Mouse (Mus musculus) right cerebral cortex, postnatal 4 days (tissue): ENCODE results near the gene Dock7.

Experiments used
- DNase-seq: peaks from one replicate; pipeline ENCODE4 v3.0.0-alpha.2; 2022

Dock7 gene

DNA sequence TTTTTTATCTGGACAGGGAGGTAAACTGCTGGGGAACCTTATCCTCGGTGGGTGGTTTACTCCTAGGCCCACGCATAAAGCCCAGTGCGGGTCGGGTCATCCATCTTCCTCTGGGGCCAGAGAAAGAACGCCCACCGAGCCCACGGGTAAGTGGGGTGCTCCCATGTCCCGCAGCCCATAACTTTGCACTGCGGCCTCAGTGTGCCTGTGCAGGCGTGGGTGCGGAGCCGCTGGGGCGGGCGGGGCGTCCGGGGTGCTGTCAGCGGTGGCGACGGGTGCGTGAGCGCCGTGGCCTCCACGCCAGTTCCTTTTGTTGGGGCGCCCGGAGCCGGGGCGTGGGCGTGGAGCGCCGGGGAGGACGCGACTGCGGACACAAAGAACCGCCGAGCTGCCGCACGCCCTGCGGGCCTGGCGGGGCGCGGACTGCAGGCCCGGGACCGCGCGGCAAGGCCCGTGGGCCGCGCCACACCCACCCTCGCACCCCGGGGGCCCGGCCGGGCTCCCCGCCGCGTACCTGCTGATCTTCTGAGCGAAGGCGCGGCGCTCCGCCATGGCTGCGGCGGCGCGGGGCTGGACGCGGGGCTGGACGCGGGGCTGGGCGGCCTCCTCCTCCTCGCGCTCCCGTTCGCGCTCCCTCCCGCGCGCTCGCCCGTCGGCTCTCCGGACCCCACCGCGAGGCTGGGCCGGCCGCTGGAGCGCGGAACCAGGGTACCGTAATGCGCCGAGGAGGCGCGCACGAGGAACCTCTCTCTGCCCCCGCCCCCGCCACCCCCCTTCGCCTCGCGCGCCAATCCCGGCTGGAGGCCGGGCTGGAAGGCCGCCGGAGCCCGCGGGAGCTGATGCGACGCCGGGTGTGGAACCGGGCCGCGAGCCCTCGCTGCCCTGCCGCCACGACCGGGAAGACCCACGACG is at the start of gene Dock7:
TSS of gene Dock7 (minus strand) at position 705 of the 912 bp plus-strand sequence.
- DNase-seq, result peak; percentile 90

DNA sequence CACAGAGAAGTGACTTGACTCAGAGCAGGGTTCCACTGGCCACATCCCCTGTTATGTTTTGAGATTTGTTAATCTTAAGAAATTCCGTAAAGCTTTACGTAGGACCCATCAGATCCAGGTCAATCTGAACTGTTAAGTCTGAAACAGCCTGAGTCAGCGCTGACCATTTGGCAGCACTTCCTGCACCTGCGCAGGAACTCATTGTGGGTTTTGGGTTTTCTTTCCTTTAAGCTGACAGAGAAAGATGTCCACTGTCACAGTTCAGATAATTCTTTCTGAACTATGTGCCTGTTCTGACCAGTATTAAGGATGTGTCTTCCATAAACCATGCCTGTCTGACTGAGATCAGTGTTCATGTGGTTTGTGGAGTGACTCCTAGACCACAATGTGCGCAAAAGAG is 48.2 kb upstream of the Dock7 start:
- DNase-seq, result no peak

DNA sequence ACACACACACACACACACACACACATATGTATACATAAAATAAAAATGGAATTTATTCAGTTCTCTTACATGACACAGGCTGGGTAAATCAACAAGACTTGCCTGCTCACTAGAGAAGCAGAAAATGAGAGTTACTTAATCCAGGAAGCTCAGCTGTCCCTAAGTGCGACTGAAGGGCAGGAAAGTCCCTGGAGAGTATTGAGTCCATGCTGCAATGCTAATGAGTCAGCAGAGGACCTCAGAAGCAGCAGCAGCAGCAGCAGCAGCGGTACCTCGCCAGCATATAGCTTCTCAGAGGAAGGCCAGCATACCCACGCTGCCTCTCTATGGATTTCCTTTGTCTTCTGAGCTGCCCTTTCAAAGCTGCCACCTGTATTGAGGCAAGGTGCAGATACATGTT is 42.8 kb upstream of the Dock7 start:
- no peak for DNase-seq

DNA sequence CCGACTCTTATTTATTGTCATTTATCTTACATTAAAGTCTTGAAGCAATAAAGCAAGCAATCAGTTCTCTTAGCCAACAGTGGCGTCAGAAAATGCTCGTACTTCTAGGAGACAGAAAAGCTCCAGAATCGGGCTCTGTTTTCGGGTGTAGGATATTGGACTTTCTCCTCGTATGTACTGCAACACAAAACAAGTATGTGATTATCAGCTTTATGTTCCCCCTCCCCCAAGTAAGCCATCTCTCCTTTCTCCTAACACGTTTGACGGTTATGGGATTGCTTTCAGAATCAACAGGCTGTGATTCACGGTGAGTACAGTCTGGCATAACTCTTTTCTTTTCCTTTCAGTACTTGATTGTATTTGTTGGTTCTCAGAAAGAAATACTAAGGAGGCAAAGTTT is 42.3 kb upstream of the Dock7 start:
- no peak for DNase-seq

DNA sequence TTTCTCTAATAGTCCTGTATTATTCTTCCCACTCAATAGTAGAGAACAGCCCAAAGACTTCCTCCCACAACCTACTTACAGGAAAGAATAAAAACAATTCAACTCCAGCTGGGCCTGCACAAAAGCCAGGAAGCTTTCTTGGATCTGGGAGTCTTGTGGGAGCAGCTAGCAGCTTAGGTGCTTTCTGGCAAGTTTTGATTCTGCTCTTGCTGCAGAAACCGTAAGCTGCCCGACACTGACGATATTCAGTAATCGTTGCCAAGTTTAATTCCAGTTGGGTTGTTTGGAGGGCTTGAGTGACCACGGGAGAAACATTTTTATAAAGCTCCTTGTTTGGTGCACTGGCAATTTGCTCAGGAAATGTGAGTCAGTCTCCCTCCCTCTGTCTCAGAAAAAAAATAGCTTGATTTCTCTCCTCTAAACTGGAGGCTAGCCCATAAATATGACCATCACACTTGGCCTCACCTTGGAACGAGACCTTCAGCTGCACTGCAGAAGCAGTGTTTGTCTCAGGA is 40.8 kb upstream of the Dock7 start:
- no peak for DNase-seq

DNA sequence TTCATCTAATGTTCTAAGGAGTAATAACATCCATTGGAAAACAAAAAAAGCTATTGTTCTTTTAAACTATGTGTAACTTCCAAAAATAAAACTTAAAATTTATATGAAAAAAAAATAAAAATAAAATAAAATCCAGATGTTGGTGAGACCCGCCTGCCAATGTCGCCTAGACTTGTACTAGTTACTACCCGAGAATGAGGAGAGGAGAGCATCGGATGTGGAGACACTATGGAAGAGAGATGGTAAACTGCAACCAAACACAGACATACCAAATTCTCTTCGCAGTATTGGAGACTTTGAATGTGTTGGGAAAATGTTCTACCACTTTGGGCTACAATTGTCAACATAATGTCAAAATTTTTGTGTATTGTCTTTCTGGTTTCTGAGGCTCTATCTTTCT is 40.2 kb upstream of the Dock7 start:
- no peak for DNase-seq

DNA sequence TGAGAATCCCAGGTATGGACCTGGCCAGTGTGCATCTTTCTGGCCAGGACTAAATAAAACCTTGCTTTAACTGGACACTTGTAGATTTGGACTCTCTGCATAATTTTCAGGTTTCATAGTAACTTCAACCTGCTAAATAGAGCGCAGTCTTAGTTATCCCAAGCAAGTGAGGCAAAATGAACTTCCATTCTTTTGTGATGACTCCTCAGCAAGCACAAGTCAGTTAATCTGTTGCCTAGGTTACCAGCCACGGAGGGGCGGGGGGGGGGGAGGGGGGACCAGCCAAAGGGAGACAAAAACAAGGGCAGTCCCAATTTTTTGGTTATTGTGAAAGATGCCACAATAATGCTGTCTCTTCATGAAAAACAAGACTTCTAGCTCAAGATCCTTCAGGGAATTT is 39.7 kb upstream of the Dock7 start:
- no peak for DNase-seq

DNA sequence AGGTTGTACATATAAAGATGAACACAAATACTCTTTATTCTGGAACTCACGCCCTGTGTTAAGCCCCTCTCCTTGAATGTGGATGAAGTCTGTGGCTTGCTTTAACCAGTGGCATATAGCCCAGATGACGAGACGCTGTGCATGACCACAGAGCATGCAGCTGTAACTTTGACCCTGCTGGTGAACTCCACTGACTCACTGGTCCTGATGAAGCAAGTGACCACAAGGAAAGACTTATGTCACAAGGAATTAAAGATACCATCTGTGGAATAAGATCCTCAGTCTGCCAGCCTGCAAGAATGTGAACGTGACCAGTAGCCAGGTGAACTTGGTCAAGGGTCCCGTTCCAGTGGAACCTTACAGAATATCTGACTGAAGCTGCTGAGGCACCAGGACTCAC is 37.8 kb upstream of the Dock7 start:
- no peak for DNase-seq

DNA sequence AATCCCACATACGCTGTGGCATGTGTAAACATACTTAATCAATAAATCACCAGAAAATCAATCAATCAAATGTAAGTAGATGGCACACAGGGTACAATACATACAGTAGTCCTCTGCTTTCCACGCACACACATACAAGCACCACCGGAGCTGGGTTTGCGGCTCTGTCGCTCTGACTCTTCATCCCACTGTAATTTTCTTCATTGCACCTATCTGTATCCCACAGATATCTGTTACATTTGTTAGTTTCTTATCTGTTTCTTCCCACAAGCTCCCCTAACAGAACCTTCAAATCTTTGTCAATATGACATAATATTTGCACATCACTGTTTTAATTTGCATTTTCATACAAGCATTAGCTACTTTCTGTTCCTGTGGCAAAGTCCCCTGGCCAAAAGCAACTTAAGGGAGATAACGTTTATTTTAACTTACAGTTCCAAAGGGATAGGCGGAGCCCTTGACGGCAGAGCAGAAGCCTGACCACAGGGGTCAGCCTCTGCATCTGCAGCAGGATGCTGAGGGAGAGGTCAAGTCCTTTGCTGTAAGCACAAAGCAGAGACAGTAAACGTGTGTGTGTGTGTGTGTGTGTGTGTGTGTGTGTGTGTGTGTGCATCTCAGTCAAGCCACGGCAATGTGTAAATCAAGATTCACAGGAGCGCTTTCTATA is 36.1 kb upstream of the Dock7 start:
- no peak for DNase-seq

DNA sequence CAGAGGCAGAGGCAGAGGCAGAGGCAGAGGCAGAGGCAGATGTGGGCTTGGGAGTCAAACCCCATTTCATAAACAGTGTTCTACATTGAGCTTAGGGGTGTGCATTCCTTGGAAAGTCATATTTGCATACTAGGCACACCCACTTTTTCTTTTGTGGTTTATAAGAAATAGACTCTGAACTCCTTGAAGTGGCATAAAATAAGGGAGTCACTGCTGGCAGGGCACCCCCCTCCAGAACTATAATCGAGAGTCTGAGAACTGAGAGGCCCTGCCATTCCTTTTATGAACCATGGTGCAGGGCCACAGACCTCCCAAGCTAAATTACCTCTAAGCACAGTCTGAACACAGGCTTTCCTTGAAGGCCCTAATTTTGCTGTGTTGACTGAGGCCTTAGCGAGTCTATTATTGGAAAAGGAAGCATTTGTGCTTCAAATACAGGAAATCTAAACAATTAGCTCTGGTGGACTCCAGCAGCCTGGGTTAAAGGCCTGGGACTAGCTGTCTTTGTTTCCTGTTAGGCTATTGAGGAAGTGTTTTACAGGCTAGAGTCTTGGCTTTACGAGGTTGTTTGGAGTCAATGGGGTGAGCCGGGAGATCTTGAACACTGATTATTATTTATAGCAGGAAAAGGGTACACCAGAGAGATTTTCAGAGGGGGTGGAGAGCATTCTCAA is 31.3 kb upstream of the Dock7 start:
- DNase-seq, result no peak

DNA sequence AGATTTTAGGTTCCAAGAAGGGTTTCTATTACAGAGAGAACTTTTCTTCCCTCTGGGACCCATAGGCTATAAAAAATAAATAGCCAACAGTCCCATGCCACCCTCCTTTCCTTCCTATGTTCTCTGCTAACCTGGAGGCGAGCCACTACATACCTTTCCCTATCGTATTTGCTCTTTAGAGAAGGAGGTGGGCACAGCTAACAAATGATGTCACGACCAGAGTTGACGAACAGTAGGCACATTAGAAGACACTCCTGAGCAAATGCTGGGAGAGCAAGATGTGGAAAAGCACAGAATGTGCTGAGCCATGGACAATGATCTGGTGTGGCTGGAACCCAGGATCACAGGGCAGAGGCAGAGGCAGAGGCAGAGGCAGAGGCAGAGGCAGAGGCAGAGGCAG is 30.7 kb upstream of the Dock7 start:
- no peak for DNase-seq

DNA sequence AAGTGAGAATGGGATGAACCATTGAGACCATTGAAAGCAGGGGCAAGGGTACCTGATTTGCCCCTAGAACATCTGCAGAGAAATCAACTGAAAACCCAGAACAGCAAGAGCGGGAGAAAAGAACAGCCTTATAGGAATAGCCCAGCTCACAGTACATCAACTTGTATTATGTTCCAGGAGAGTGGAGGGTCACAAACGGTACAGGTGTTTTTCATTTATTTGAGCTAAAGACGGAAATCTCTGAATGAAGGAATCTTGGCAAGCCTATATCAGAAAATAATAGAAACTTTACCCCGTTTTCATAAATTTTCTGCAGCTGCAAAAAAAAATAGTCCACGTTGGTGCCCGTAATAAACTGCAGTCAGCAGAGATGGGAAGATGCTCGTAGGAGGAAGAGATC is 22.6 kb upstream of the Dock7 start:
- DNase-seq, result no peak

DNA sequence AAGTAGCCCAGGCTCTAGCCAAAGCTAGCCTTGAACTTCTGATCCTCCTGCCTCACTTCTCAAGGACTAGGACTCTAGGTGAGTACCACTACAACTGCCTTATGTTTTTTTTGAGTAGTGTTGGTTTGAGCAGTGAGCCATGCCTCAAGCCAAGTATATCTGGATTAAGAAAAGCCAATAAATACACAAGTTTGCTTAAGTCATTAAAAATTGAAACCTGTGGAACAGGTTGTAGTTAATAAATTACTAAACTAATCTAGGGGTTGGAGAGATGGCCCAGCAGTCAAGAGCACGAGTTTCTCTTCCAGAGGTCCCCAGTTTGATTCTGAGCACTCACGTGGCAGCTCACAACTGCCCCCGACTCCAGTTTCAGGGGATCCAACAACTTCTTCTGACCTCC is 20.9 kb upstream of the Dock7 start:
- DNase-seq, result no peak

DNA sequence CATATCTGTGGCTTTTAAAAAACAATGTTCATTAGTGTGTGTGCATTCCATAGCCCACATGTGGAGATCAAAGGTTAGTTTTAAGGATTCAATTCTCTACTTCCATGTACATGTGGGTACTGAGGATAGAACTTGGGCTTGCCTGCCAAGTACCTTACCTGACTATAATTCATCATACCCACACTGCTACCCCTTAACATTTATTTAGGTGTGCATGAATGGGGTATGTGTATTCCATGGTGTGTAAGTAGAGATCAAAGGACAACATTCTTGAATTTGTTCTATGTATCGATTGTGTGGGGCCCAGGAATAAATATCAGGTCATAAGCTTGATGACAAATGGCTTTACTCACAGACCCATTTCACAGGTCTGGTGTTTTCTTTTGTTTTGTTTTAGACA is 20.5 kb upstream of the Dock7 start:
- DNase-seq, result no peak

DNA sequence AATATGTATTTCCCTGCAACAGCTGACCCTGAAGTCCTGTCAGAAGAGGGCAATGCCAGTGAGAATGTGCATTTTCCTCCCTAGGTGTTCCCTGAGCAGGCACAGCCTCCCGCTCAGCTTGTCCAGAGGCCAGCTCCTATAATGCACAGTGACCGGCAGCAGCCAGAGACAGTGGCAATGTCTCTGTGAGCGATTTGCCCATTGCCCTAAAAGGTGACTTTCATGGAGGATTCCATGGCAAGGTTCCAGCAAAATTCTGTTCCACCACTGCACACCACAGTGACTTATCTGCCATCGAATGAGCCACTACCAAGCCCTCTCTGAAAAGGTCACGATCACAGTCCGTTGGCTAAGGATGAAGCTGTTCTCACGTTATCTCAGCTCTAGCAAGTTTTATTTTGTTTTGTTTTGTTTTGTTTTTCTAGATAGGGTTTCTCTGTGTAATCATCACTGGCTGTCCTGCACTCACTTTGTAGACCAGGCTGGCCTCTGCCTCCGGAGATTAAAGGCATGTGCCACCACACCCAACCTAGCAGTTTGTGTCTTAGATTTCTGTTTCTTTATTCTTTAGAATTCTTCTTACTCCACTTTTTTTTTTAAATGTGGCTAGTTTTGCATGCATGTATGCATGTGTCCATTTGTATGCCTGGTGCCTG is 17.4 kb upstream of the Dock7 start:
- no peak for DNase-seq

DNA sequence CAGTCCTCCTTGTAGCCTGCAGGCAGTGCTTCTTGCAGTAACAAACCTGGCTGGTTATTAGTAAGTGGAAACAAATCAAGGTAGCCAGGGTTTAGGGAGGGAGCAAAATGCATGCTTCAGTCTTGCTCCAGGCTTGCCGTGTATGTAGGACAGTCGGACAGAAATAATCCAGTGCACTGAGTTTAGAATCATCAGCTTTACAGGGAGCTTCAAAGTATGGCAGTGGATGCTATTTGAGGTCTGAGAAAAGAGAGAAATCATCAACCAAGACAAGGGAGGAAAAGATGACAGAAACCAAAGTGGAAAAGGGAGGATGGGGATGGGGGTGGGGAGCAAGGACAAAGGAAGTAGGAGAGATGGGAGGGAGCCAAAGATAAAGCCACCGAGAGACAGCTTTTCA is 13.8 kb upstream of the Dock7 start:
- no peak for DNase-seq

DNA sequence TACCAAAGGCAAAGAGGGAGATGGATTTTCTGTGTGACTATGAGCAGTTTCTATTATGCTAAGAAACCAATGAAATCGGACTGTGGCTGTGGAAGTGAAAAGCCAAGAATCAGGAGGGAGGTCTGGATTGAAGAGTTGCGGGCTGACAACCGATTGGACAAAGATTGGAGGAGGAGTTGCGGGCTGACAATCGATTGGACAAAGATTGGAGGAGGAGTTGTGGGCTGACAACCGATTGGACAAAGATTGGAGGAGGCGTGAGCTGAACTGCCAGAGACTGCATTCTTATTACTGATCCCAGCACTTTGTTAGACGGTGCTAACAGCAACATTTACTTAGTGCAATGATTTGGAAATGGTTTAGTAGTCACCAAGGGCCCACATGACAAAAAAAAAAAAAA is 12.6 kb upstream of the Dock7 start:
- DNase-seq, result no peak

DNA sequence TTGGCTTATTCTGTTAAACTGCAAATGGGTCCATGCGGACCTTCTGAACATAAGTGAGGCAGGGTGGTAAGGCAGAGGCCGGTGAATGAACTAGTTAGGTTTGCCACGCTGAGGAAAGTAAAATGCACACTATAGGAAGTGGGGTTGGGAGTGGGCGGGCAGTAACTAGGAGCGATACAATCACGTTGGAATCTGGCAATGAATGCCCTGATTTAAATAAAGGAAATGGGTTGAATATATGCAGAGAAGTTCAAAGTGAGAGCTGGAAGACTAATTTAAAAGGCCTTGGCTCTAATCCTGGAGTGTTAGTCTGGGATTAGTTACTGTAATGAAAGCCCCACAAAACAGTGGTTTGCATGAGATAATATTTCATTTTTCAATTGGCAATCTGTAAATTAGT is 12.0 kb upstream of the Dock7 start:
- DNase-seq, result no peak

DNA sequence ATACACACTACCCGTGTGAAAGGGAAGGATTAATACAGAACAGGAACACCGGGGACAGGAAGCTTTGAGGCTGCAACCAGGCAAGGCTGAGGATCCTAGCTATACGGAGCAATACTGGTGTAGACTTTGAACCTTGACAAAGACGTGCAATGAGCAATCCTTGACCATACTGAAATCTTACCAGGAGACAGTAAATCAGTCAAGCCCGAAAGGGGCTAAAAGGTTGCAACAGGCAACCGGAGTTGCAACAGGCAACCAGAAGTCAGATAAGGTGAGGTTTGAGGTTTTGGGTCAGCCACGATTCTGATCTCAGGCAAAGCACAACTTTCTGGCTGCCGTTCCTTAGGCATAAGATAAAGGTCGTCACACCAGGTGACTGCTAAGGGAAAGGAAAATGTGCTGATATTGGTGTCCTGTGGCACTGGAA is 10.5 kb upstream of the Dock7 start:
- no peak for DNase-seq

DNA sequence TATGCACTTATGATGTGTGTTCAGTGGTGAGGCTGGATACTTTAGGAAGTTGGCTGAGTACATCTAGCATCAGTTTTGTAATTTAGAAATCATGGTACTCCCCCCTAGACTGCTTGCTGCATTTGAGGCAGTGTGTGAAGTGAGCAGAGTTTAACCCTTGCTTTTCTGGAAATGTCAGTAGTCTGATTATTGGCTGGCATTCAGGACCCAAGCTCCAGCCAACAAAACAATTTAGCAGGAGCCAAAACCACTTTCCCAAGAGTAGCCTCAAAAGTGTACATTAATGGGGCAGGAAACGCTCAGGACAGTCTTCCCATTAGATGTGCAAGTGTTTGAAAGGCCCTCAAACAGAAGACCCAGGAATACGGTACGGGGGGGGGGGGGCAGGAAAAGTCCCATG is 2.8 kb upstream of the Dock7 start:
- DNase-seq, result no peak

DNA sequence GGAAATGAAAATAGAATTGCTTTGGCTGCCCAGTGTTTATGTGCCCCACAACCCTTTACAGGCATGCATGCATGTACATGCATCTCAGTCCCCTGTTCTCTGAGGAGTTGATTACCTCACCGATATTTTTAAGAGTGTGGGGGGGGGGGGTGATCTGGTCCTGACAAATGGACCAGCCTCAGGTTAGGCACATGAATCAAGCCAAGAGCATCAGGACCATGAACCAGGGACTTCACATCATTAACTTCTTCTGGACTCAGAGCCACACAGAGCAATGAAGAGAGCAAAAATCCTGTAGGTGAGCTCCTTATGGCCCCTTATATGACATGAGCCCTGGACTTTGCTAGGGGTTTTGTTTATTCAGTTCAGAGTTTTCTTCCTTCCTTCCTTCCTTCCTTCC is 2.1 kb upstream of the Dock7 start:
- DNase-seq, result no peak

DNA sequence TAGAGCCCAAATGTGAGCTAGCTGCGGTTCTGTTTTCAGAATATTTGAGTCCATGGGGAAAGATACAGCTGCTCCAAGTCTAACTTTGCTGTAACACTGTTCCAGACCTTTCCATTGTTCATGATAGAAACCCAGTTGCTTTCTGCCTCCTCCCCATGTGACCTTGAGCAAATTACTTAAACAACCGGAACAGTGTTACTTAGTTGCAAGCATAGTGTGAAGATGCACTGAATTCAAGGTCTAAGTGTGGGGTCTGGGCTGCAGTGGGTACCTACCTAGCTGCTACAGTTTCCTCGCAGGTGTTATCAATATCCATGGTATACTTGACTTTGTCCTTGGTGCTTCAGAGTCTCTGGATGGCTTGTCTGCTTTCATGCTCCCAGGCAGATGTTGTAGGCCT is 1.3 kb upstream of the Dock7 start:
- no peak for DNase-seq

DNA sequence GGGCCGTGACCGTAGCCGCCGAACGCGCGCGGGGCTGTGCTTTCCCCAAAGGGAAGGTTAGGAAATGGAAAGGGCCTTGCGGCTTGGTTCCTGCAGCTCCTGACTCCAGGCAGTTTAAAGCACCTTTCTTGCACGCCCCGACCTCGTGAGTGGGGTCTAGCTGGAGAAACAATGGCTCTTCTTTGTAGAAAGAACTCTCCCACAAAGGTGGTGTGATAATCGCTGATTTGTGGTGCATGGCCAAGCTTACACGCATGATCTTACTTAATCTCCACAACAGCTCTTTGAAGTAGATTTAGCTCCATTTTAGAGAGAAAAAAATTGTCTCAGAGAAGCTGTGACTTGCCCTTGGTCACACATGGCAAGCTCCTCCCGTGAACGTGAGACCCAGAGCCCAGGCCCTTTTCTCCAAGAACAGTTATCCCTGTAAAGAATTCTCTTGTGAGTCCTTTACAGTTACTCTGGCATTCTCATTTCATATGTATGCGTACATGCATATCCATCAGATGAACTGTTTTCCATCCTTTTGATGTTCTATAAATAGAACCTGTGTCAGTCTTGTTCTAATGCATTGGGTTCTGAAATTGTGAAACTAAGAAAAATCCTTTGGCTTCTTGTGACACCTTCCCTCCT is 524 bp upstream of the Dock7 start:
- no peak for DNase-seq
